Mouse (Mus musculus) G1E (cell line): ENCODE results near the gene Tox2. TPM values are rescaled to one million over a fixed set of nuclear protein-coding genes. Genes with fewer than 3 reads are reported as not detected.

ENCODE experiments used
- ATAC-seq: 2 replicates; pipeline ENCODE4 v1.8.0; 2016; ENCODE audit warnings: mild to moderate bottlenecking; ENCODE audit not compliant: insufficient number of reproducible peaks, poor library complexity, low FRiP score, severe bottlenecking; ENCODE audit errors: extremely low read depth
- DNase-seq: peaks from one replicate; pipeline ENCODE4 v3.0.0; 2012; ENCODE audit warnings: low spot score
- H3K27me3 ChIP-seq: 2 replicates; pipeline ENCODE4 v1.6.1; 2012; ENCODE audit warnings: mild to moderate bottlenecking, low read length, inconsistent platforms; ENCODE audit not compliant: insufficient read depth
- H3K36me3 ChIP-seq: replicated peaks from 2 replicates; pipeline ENCODE3; 2012; ENCODE audit warnings: mild to moderate bottlenecking, inconsistent platforms
- H3K4me1 ChIP-seq: 2 replicates; pipeline ENCODE4 v1.6.1; 2012; ENCODE audit warnings: low read depth, low read length, inconsistent platforms, mixed read lengths; ENCODE audit not compliant: insufficient read depth
- H3K4me3 ChIP-seq: 2 replicates; pipeline ENCODE4 v1.5.1; 2012; ENCODE audit warnings: low read depth, mild to moderate bottlenecking, inconsistent platforms, low read length, moderate library complexity, mixed read lengths
- H3K9me3 ChIP-seq: replicated peaks from 2 replicates; pipeline ENCODE4 v1.6.1; 2012; ENCODE audit warnings: inconsistent platforms
- CTCF ChIP-seq: IDR thresholded peaks from 2 replicates; pipeline ENCODE4 v1.5.1; 2012; ENCODE audit warnings: low read depth, low read length, inconsistent platforms, mixed read lengths
- GATA1 ChIP-seq: IDR thresholded peaks from 2 replicates; pipeline ENCODE4 v1.6.1; 2012; ENCODE audit warnings: borderline replicate concordance, low read length, inconsistent platforms, mixed read lengths
- GATA2 ChIP-seq: IDR thresholded peaks from 2 replicates; pipeline ENCODE4 v1.6.1; 2012; ENCODE audit warnings: low read depth, low read length, inconsistent platforms, borderline replicate concordance
- POLR2AphosphoS5 ChIP-seq: IDR thresholded peaks from 2 replicates; pipeline ENCODE4 v1.6.1; 2012; ENCODE audit warnings: low read depth, low read length, inconsistent platforms; ENCODE audit not compliant: insufficient replicate concordance
- TAL1 ChIP-seq: conservative IDR thresholded peaks from 2 replicates; pipeline ENCODE4 v1.6.1; 2012; ENCODE audit warnings: low read depth, low read length, inconsistent platforms, mixed read lengths
- polyA plus RNA-seq: library from polyadenylated mRNA; stranded (reverse); fragments of >175 nt; gene quantifications from 2 replicates; pipeline ENCODE4 v1.2.3, GENCODE M21; 2012
- total RNA-seq, 2 experiments: library from RNA; stranded (forward) in 1 of 2; stranded (reverse) in 1 of 2; fragments of 200-1000 nt in 1 of 2; fragments of >200 nt in 1 of 2; fragmentation: Nextera tagmentation in 1 of 2; gene quantifications; 2 replicates each; pipeline ENCODE4 v1.2.3; 2014 to 2017

Tox2 gene
- total and polyA plus RNA-seq, 3 experiments, result not detected

DNA sequence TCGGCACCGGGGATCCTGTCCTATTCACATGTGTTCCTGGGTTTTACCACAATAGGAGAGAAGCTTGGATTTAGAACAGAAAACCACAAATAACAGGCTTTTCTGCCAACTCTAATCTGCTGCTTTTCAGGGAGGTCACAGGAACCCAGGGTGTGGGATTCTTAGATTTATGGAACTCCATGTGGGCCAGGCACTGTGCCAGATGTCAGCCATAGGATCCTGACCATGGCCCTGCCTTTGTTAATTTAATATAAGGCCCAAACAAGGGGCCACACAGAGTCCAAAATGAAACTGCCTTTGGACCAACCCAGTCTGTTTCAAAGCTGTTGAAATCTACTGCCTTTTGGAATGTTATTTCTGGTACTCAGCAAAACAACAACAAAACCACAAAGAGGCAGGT, 8.9 kb upstream of the Tox2 start:
- Histone ChIP-seq H3K27me3 (no peaks in the 10 kb centered on the region), H3K4me3 (no peak overlapping the region), H3K9me3 (no peaks in the 10 kb centered on the region), H3K36me3 (no peaks in the 10 kb centered on the region), H3K4me1 (no peaks in the 10 kb centered on the region)
- no peak for TF ChIP-seq CTCF
- TF ChIP-seq GATA2, result no peak
- TF ChIP-seq TAL1, result no peak
- no peak for TF ChIP-seq POLR2AphosphoS5
- no peak for TF ChIP-seq GATA1
- ATAC-seq, result no peak
- no peak for DNase-seq

DNA sequence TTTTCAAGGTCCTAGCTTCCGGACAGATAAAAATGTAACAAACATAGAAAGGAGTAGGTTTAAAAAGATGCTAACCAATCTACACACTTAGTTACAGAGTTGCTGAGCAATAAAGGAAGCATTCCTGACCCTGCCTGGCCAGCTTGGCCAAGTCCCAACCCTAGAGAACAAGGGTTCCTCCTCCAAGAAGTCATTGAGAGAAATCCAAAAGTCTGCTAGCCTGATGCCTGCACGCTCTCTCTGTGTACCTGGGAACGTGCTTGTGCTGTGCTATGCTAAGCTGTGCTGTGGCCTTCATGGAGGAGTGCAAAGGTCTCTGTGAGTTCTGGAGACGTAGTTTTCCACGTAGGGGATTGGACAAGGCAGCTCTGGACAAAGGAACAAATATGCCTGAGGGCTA, 8.4 kb upstream of the Tox2 start:
- Histone ChIP-seq H3K36me3 (no peaks in the 10 kb centered on the region), H3K27me3 (no peaks in the 10 kb centered on the region), H3K4me1 (no peaks in the 10 kb centered on the region), H3K4me3 (no peak overlapping the region), H3K9me3 (no peaks in the 10 kb centered on the region)
- TF ChIP-seq GATA2 (no peak), GATA1 (no peak), TAL1 (no peak), POLR2AphosphoS5 (no peak), CTCF (no peak)
- no peak for DNase-seq
- no peak for ATAC-seq

DNA sequence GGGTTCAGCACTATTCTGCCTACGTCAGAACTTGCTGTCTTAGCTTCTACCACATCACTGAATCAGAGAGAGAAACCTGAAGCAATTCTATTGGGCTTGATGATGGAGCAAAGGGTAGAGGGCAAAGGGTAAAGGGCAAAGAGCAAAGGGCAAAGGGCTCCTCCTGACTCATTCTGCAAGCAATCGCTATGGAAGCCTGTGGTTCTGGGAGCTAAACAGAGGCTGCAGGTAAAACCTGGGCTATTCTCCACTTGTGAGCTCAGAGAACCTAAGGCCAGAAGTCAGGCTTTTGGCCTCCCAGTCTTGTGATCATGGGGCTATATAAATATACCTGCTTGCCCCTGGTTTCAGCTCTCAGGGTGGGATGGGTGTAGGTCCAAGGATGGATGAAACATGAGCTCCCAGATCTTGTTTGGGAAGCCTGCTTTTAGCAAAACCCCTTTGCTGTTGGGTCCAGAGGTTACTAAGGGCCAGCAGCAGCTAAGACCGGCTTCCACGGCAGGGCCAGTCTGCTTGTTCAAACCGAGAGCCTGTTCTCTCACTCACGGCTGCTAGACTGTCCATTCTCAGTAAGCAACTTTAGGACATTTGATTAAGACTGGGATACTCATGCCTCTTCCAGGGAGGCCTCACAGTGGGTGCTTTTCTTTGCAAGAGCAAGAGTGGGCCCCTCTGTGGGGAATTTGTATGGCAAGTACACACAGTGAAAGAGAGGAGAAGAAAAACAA, 7.7 kb upstream of the Tox2 start:
- H3K4me1 ChIP-seq, result no peaks in the 10 kb centered on the region
- DNase-seq (no peak), ATAC-seq (no peak)
- no peaks in the 10 kb centered on the region for H3K9me3 ChIP-seq
- H3K4me3 ChIP-seq, result no peak overlapping the region
- H3K36me3 ChIP-seq, result no peaks in the 10 kb centered on the region
- TF ChIP-seq GATA1, result no peak
- TF ChIP-seq CTCF, result no peak
- no peak for TF ChIP-seq TAL1
- no peaks in the 10 kb centered on the region for H3K27me3 ChIP-seq

DNA sequence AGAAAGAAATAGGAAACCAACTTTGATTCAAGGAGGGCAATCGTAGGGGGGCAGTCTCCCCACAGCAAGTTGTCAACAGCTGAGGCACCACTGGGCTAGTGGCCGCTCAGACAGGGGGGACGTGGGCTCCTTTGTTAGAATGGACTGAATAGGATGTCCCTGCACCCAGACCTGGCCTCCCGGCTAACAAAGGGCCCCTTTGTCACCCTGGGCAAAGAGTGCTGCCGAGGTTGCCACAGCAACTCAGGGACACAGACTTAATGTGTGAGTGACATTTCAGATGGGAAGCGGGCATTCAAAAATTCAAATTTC, 7.1 kb upstream of the Tox2 start:
- Histone ChIP-seq H3K4me3 (no peak overlapping the region), H3K36me3 (no peaks in the 10 kb centered on the region), H3K9me3 (no peaks in the 10 kb centered on the region), H3K4me1 (no peaks in the 10 kb centered on the region), H3K27me3 (no peaks in the 10 kb centered on the region)
- TF ChIP-seq GATA1 (no peak), TAL1 (no peak), CTCF (no peak), POLR2AphosphoS5 (no peak), GATA2 (no peak)
- ATAC-seq, result no peak
- DNase-seq, result no peak

DNA sequence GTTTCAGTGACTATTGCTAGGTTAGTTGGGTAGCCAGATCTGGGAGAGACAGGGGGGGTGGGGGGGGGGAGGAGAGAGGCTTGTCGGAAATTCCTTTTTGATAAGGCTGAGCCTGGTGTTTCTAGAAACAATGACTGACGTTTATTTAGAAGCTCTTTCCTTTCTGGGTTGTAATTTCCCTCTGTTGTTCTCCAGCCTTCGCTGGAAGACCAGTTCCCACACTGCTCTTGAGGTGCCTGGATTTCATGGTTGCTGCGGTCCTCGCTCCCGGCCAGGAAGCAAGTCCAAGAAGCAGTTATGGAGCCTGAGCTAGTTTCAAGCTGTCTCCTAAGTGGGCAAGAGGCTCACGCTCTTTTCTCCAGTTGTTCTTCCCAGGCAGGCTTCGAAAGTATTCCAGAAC, 1.0 kb upstream of the Tox2 start:
- no peaks in the 10 kb centered on the region for H3K36me3 ChIP-seq
- H3K27me3 ChIP-seq, result peaks cover 4% of the 10 kb centered on the region; the same call in 1 of the 2 replicates
- H3K4me1 ChIP-seq, result no peaks in the 10 kb centered on the region
- H3K9me3 ChIP-seq, result peaks cover 30% of the 10 kb centered on the region
- no peak for DNase-seq
- TF ChIP-seq TAL1 (no peak), GATA1 (no peak), CTCF (no peak), POLR2AphosphoS5 (no peak), GATA2 (no peak)
- H3K4me3 ChIP-seq, result no peak overlapping the region
- no peak for ATAC-seq

DNA sequence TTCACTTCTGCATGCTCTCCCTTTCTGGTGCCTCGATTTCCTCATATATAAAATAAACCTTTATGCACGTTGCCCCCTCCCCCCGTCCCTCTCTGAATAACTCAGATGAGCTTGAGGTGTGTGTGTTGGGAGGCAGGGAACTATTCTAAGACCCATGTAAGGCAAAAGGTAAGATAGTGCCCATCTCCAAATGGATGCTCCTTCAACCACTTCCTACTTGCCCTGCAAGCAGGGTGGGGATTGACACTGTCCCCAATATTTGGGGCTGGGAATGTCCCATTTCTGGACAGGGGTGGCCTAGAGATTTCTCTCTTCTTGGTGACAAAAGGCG, 407 bp upstream of the Tox2 start:
- Histone ChIP-seq H3K4me3 (no peak overlapping the region), H3K27me3 (peaks cover 4% of the 10 kb centered on the region; the same call in 1 of the 2 replicates)
- no peak for ATAC-seq

More for the DNA sequence above, 407 bp upstream of the Tox2 start:
- Histone ChIP-seq H3K4me1 (no peaks in the 10 kb centered on the region), H3K9me3 (peaks cover 30% of the 10 kb centered on the region), H3K36me3 (no peaks in the 10 kb centered on the region)
- DNase-seq, result no peak
- TF ChIP-seq POLR2AphosphoS5, result no peak
- TF ChIP-seq GATA2, result no peak
- no peak for TF ChIP-seq GATA1
- no peak for TF ChIP-seq CTCF
- no peak for TF ChIP-seq TAL1
